Mouse (Mus musculus) hindbrain, embryonic 11.5 days (tissue): ENCODE results near the gene Capzb. TPM values are rescaled to one million over a fixed set of nuclear protein-coding genes. Genes with fewer than 3 reads are reported as not detected.

Experiments
- ATAC-seq: fragments of 200-750 bp; cut with Nextera tagmentation; 2 replicates; pipeline ENCODE4 v1.8.0; 2017; ENCODE audit warnings: mild to moderate bottlenecking, moderate TSS enrichment, moderate library complexity; ENCODE audit not compliant: low FRiP score
- DNase-seq: peaks from one replicate; pipeline ENCODE4 v3.0.0-alpha.2; 2015; ENCODE audit warnings: low spot score
- H3K27ac ChIP-seq: fragments of 300-500 bp; sonication (generic); 2 replicates; pipeline ENCODE4 v1.5.1; 2014; ENCODE audit warnings: mild to moderate bottlenecking, low read depth, low read length
- H3K27me3 ChIP-seq: fragments of 300-500 bp; sonication (generic); 2 replicates; pipeline ENCODE4 v1.6.1; 2014; ENCODE audit warnings: mild to moderate bottlenecking, low read length, moderate library complexity, mixed read lengths; ENCODE audit not compliant: control insufficient read depth, insufficient read depth
- H3K36me3 ChIP-seq: fragments of 300-500 bp; sonication (generic); 2 replicates; pipeline ENCODE4 v1.6.1; 2014; ENCODE audit warnings: mild to moderate bottlenecking, low read length, moderate library complexity, mixed read lengths; ENCODE audit not compliant: control insufficient read depth, insufficient read depth
- H3K4me1 ChIP-seq: fragments of 300-500 bp; sonication (generic); replicated peaks from 2 replicates; pipeline ENCODE4 v1.6.1; 2014; ENCODE audit warnings: low read length, mixed read lengths; ENCODE audit not compliant: control insufficient read depth, insufficient read depth
- H3K4me2 ChIP-seq: fragments of 300-500 bp; sonication (generic); replicated peaks from 2 replicates; pipeline ENCODE4 v1.6.1; 2014; ENCODE audit warnings: mild to moderate bottlenecking, low read depth, low read length
- H3K4me3 ChIP-seq: fragments of 300-500 bp; sonication (generic); 2 replicates; pipeline ENCODE4 v1.5.1; 2014; ENCODE audit warnings: low read depth, low read length
- H3K9ac ChIP-seq: fragments of 300-500 bp; sonication (generic); 2 replicates; pipeline ENCODE4 v1.6.1; 2014; ENCODE audit warnings: low read depth, low read length
- H3K9me3 ChIP-seq: fragments of 300-500 bp; sonication (generic); 2 replicates; pipeline ENCODE4 v1.6.1; 2016; ENCODE audit warnings: low read length; ENCODE audit not compliant: control insufficient read depth
- WGBS: fragments of 180-500 bp; shearing (Covaris S2); extraction: QIAGEN DNeasy Blood & Tissue Kit; methylation state at CpG from one replicate; pipeline ENCODE4 v1.1.7; 2014; 5-methylcytosine and 5-hydroxymethylcytosine counted together
- polyA plus RNA-seq: library from polyadenylated mRNA; unstranded; fragments of >200 nt; fragmentation: Nextera tagmentation; extraction: Ambion mirVana; gene quantifications from 2 replicates; pipeline ENCODE4 v1.2.1, GENCODE M21; 2014

Capzb gene
- polyA plus RNA-seq, 1 experiment from 2014 or later: 239 TPM

DNA sequence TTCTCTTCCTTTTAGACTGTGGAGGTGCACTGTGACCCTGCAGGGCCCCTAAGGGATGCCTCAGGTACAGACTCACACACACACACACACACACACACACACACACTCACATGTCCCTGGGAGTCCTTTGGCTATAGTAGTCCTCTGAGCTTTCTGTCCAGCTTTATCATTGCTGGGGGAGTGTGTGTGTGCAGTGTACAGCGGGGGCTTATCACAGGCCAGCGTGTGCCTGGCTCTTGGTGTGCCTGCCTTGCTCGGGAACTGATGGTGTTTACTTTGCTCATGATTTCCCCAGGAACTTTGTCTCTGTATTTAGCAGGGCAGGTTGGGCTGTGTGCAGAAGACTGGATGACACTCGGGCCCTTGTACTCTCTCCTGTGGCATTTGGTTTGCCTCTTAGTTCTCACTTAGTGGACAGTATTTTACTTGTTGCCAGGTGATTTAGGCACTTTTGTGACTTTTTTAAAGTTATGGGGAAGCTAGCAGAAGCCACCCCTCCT lies 41.1 kb downstream of the Capzb start:
- H3K9me3 ChIP-seq: no peaks in the 10 kb centered on the region
- no peaks in the 10 kb centered on the region for H3K4me1 ChIP-seq
- H3K36me3 ChIP-seq: peaks cover 2% of the 10 kb centered on the region; the same call in 1 of the 2 replicates
- no peak overlapping the region for H3K4me2 ChIP-seq
- 86% methylated on average over 4 of the region's 4 CpGs for WGBS
- no peak overlapping the region for H3K9ac ChIP-seq
- no peaks in the 10 kb centered on the region for H3K27me3 ChIP-seq
- no peak overlapping the region for H3K27ac ChIP-seq
- no peak for DNase-seq
- no peak for ATAC-seq
- no peak overlapping the region for H3K4me3 ChIP-seq

DNA sequence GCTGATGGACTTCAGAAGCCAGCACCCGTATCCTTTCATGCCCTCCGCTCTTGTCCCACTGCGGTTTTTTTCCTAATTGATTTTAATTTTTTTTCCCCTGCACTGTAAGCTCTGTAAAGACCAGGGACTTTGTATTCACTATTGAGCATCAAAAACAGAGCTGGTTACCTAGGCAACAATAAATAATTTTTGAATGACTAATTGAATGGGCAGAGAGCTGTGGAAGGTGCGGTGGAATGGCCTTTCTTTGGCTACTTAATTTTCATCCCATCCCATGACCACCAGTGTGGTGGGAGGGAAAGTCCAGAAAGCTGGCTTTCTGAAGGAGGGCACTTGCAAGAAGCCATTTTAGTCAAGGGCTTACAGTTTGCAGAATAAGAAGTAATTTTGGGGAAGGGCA lies 41.6 kb downstream of the Capzb start:
- no peaks in the 10 kb centered on the region for H3K4me1 ChIP-seq
- no peak overlapping the region for H3K4me3 ChIP-seq
- DNase-seq: no peak
- H3K36me3 ChIP-seq: peaks cover 2% of the 10 kb centered on the region; the same call in 1 of the 2 replicates
- H3K9me3 ChIP-seq: no peaks in the 10 kb centered on the region
- H3K27me3 ChIP-seq: no peaks in the 10 kb centered on the region
- no peak overlapping the region for H3K9ac ChIP-seq
- no peak overlapping the region for H3K27ac ChIP-seq
- no peak for ATAC-seq
- H3K4me2 ChIP-seq: no peak overlapping the region
- 92% methylated on average over 4 of the region's 4 CpGs for WGBS

DNA sequence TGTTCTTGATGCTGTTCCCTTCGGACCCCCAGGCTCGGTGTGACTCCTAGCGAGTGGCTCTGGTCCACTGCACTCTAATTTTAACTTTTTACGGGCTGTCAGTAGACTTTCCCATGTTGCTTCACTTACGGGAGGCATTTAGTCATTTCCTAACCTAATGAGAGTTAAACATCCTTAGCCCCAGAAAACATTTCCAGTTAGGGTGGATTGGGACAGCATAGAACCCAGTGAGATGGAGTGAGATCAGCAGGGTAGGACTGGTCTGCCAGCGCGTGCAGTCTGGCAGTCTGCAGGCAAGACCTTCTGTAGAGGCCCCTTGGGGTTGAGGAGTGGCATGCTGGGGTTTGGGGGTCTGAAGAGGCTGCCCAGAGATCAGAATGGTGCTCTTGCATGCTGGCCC lies 42.9 kb downstream of the Capzb start:
- Histone ChIP-seq H3K4me3 (no peak overlapping the region), H3K36me3 (peaks cover 2% of the 10 kb centered on the region; the same call in 1 of the 2 replicates), H3K27me3 (no peaks in the 10 kb centered on the region), H3K9ac (no peak overlapping the region), H3K27ac (no peak overlapping the region), H3K9me3 (no peaks in the 10 kb centered on the region), H3K4me1 (no peaks in the 10 kb centered on the region), H3K4me2 (no peak overlapping the region)
- no peak for DNase-seq
- 96% methylated on average over 7 of the region's 7 CpGs for WGBS
- ATAC-seq: no peak

DNA sequence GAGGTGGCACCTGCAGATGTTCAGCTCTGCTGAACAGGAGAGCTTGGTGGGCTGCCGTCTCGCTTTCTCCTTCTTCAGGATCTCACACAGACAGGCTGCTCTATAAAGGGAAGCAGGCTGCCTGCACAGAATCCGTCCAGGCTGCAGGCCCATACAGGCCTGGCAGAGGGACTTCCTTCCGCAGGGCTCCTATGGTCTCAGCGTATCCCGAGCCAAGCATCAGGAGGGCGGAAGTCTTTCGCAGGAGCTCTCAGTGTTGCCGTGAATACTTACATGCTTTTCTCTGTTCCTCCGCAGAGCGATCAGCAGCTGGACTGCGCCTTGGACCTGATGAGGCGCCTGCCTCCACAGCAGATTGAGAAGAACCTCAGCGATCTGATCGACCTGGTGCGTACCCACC lies 45.9 kb downstream of the Capzb start:
- no peak for ATAC-seq
- no peaks in the 10 kb centered on the region for H3K9me3 ChIP-seq
- H3K4me1 ChIP-seq: no peaks in the 10 kb centered on the region
- H3K27me3 ChIP-seq: no peaks in the 10 kb centered on the region
- no peak overlapping the region for H3K4me2 ChIP-seq
- peaks cover 4% of the 10 kb centered on the region; the same call in 1 of the 2 replicates for H3K36me3 ChIP-seq
- H3K27ac ChIP-seq: no peak overlapping the region
- H3K4me3 ChIP-seq: no peak overlapping the region
- no peak for DNase-seq
- H3K9ac ChIP-seq: no peak overlapping the region
- 88% methylated on average over 16 of the region's 16 CpGs for WGBS

DNA sequence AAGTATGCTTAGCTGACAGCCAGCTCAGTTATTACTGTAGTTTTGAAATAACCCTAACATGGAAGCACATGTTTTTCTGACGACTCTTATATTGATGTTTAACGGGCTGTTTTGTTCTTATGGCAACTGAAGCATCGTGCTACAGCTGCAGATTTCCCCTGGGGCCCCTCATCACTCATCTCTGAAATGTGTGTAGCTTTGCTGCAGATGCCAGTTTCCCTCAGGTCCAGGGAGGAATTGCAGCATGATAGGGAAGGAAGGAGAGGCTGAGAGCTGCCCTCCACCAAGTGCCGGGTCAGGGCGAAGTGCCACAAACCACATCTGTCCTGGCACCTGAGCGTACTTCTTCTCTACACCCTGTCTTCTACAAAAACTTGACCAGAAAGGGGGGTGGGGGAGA lies 47.6 kb downstream of the Capzb start:
- WGBS: 78% methylated on average over 6 of the region's 6 CpGs
- no peaks in the 10 kb centered on the region for H3K27me3 ChIP-seq
- H3K36me3 ChIP-seq: 0 out of 2 replicates have a peak, but pooled peaks cover 2% of the 10 kb centered on the region

DNA sequence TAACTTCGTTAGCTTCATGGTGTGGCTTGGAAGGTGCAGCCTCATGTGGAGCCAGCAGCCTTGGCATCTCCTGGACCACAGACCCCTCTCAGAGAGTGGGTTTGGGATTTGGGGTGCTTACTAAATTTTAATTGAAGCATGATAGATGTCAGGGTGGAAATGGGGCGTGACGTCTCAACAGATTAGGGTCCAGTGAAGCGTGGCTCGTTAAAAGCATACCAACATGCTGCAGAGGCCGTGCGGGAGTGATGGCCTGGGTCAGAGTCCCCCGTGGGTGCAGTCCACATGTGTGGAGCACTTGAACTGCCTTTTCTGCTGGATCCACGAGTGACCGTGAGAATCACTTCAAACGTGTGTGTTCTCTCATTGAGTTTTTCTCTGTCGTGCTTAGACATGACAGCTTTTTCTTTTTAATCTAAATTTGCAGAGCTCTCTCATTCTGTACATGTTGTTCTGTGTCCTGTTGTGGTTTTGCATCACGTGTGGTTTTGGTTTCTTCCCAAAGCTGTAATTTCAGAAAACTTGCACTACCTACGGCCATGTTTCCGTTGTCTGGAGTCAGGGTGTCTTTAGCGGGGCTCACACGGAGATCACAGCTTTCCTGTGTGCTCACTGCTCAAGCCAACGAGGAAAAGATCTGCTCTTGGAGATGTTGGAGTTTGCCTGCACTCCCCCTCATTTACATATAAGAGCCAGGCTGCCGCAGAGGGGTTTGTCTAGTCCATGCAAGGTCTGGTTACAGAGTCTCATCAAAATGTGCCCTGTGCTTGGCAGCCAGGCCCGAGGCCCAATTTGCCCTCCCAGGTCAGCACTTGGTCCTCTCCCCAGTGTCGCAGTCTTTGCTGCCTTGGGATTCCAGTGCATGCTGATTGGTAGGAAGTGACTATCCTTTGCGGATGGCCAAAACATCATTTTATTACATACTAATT lies 49.2 kb downstream of the Capzb start:
- no peak for ATAC-seq
- no peaks in the 10 kb centered on the region for H3K9me3 ChIP-seq
- peaks cover 11% of the 10 kb centered on the region for H3K4me1 ChIP-seq
- H3K36me3 ChIP-seq: 0 out of 2 replicates have a peak, but pooled peaks cover 2% of the 10 kb centered on the region
- no peaks in the 10 kb centered on the region for H3K27me3 ChIP-seq
- no peak overlapping the region for H3K4me3 ChIP-seq
- no peak overlapping the region for H3K27ac ChIP-seq
- H3K9ac ChIP-seq: no peak overlapping the region
- DNase-seq: no peak
- no peak overlapping the region for H3K4me2 ChIP-seq
- WGBS: 73% methylated on average over 22 of the region's 22 CpGs

More for the DNA sequence above, 47.6 kb downstream of the Capzb start:
- no peaks in the 10 kb centered on the region for H3K9me3 ChIP-seq
- H3K27ac ChIP-seq: no peak overlapping the region
- no peak overlapping the region for H3K4me2 ChIP-seq
- H3K9ac ChIP-seq: no peak overlapping the region
- H3K4me1 ChIP-seq: no peaks in the 10 kb centered on the region
- no peak for DNase-seq
- no peak overlapping the region for H3K4me3 ChIP-seq
- no peak for ATAC-seq

DNA sequence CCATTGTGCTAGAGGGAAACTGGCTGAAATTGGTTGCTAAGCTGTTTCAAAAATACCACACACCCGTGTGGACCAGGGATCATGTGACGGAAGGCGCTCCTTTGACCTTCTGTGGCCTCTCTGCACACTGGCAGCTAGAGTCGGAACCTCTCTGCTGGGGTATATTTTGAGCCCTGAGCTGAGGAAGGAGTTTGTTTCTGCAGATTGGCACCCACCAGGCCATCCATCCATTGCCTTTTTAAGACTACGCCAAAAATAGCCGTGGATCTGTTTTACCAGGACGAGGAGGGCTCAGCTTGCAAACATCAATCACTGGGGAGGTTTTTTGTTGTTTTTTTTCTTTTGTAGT lies 49.9 kb downstream of the Capzb start:
- H3K27me3 ChIP-seq: no peaks in the 10 kb centered on the region
- no peak for DNase-seq
- H3K36me3 ChIP-seq: 0 out of 2 replicates have a peak, but pooled peaks cover 2% of the 10 kb centered on the region
- peaks cover 12% of the 10 kb centered on the region for H3K4me1 ChIP-seq
- H3K9ac ChIP-seq: no peak overlapping the region
- H3K27ac ChIP-seq: no peak overlapping the region
- H3K4me3 ChIP-seq: no peak overlapping the region
- H3K4me2 ChIP-seq: no peak overlapping the region
- no peaks in the 10 kb centered on the region for H3K9me3 ChIP-seq
- WGBS: 60% methylated on average over 7 of the region's 7 CpGs
- no peak for ATAC-seq

DNA sequence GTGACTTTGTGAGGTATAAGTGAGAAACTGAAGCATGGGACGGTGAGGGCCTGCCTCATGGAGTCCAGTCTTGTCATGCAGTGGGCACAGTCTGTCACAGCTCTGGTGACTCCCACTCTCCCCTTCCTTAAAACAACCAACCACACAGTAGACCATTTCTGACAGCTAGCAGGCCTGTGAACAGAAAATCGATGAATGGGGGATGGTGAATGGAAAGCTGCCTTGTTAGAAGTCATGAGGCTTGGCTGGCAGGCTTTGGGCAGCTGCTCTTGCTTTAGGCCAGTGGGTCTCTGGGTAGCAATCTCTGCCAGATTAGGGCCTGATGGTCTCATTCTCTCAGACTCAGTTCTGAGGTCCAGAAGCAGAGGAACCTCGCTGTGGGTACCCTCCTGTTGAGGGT lies 51.5 kb downstream of the Capzb start:
- peaks cover 14% of the 10 kb centered on the region for H3K4me1 ChIP-seq
- DNase-seq (no peak), ATAC-seq (no peak)
- H3K36me3 ChIP-seq: 0 out of 2 replicates have a peak, but pooled peaks cover 2% of the 10 kb centered on the region
- H3K27ac ChIP-seq: no peak overlapping the region
- H3K27me3 ChIP-seq: no peaks in the 10 kb centered on the region
- H3K9me3 ChIP-seq: no peaks in the 10 kb centered on the region
- no peak overlapping the region for H3K4me3 ChIP-seq
- no peak overlapping the region for H3K9ac ChIP-seq
- WGBS: 72% methylated on average over 3 of the region's 3 CpGs
- no peak overlapping the region for H3K4me2 ChIP-seq

DNA sequence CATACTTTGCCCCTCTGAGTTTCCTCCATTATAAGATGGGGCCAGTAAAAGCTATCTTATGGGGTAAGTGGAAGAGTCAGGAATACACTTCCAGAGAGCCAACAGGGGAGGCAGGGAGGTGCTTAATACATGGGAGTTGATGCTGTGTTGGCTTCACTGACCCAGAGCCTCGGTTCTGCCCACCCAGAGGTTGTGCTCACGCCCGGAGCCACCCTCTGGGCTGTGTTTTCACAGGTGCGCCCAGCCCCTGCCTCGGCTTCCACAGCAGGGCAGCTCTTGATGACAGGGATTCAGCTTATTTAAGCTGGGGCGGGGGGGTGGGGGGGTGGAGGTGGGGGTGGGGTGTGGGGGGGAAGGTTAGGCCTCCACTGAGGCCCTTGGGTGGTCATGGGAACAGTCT lies 52.1 kb downstream of the Capzb start:
- Histone ChIP-seq H3K4me1 (peaks cover 14% of the 10 kb centered on the region), H3K9me3 (no peaks in the 10 kb centered on the region), H3K4me3 (no peak overlapping the region), H3K27ac (no peak overlapping the region), H3K4me2 (no peak overlapping the region), H3K27me3 (no peaks in the 10 kb centered on the region), H3K36me3 (0 out of 2 replicates have a peak, but pooled peaks cover 2% of the 10 kb centered on the region), H3K9ac (no peak overlapping the region)
- no peak for ATAC-seq
- DNase-seq: no peak
- 68% methylated on average over 6 of the region's 6 CpGs for WGBS
